Mouse (Mus musculus): Measurements from ENCODE around the gene Lair1.

DNA sequence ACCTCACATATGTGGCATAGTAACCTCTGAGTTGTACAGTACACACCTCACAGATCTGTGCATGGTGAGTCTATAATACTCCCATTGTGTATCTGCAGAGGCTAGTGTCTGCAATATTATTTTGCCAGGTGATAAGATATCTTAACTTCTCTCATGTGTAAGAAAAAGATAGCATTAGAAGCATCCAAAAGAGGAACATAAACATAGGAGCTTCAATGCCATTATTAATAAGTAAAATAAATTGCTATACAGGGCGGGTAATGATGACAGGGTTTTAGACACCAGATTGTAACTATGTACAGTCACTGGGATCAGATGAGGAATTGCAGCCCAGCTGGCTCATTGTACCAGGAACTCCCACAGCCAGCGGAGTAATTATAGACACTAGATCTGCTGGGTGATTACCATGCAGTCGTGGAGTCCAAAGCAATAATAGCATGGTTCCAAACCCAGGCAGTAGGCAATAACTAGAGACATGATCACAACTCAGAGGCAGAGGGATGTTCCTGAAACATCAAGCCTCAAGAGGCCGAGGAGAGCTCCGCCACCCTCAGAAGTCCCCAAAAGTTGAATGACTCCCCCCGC is 25.0 kb upstream of the Lair1 start:
- TF ChIP-seq GATA1 (IDR thresholded peaks at IDR 0.05; ENCODE audit: borderline replicate concordance, low read length) (no peak), FLI1 (IDR thresholded peaks at IDR 0.05; ENCODE audit: low read length) (no peak)
